Mouse (Mus musculus) liver, embryonic 11.5 days (tissue): Measurements from ENCODE around the gene Rbfox1. TPM values are rescaled to one million over a fixed set of nuclear protein-coding genes. Genes with fewer than 3 reads are reported as not detected.

Experiments used
- ATAC-seq: fragments of 200-750 bp; cut with Nextera tagmentation; replicated peaks from 2 replicates; pipeline ENCODE4 v1.8.0; 2017; ENCODE audit warnings: moderate number of reproducible peaks, mild to moderate bottlenecking, moderate TSS enrichment, moderate library complexity; ENCODE audit not compliant: low FRiP score
- DNase-seq: peaks from one replicate; pipeline ENCODE4 v3.0.0-alpha.2; 2017; ENCODE audit warnings: low spot score
- H3K27ac ChIP-seq: fragments of 300-500 bp; sonication (generic); 2 replicates; pipeline ENCODE4 v1.5.1; 2014; ENCODE audit warnings: mild to moderate bottlenecking, low read depth, low read length, control low read depth
- H3K27me3 ChIP-seq: fragments of 300-500 bp; sonication (generic); replicated peaks from 2 replicates; pipeline ENCODE4 v1.6.1; 2014; ENCODE audit warnings: low read length, mixed read lengths; ENCODE audit not compliant: control insufficient read depth, insufficient read depth
- H3K36me3 ChIP-seq: fragments of 300-500 bp; sonication (generic); 2 replicates; pipeline ENCODE4 v1.6.1; 2014; ENCODE audit warnings: mild to moderate bottlenecking, low read length, moderate library complexity, mixed read lengths; ENCODE audit not compliant: control insufficient read depth, insufficient read depth
- H3K4me1 ChIP-seq: fragments of 300-500 bp; sonication (generic); replicated peaks from 2 replicates; pipeline ENCODE4 v1.6.1; 2014; ENCODE audit warnings: low read length, mixed read lengths; ENCODE audit not compliant: control insufficient read depth, insufficient read depth
- H3K4me2 ChIP-seq: fragments of 300-500 bp; sonication (generic); 2 replicates; pipeline ENCODE4 v1.6.1; 2014; ENCODE audit warnings: mild to moderate bottlenecking, control low read depth, moderate library complexity
- H3K4me3 ChIP-seq: fragments of 300-500 bp; sonication (generic); 2 replicates; pipeline ENCODE4 v1.5.1; 2014; ENCODE audit warnings: low read depth, low read length, control low read depth
- H3K9ac ChIP-seq: fragments of 300-500 bp; sonication (generic); 2 replicates; pipeline ENCODE4 v1.6.1; 2014; ENCODE audit warnings: low read depth, low read length, control low read depth
- H3K9me3 ChIP-seq: fragments of 300-500 bp; sonication (generic); 2 replicates; pipeline ENCODE4 v1.6.1; 2016; ENCODE audit warnings: low read length, inconsistent platforms, mixed read lengths; ENCODE audit not compliant: control insufficient read depth
- WGBS: fragments of 180-500 bp; shearing (Covaris S2); extraction: QIAGEN DNeasy Blood & Tissue Kit; methylation state at CpG from one replicate; pipeline ENCODE4 v1.1.7; 2014; 5-methylcytosine and 5-hydroxymethylcytosine counted together
- polyA plus RNA-seq: library from polyadenylated mRNA; unstranded; fragments of >200 nt; fragmentation: Nextera tagmentation; extraction: Ambion mirVana; gene quantifications from 2 replicates; pipeline ENCODE4 v1.2.1, GENCODE M21; 2014

Rbfox1 gene
- polyA plus RNA-seq, 1 experiment from 2014 or later, result 1.4 TPM

DNA sequence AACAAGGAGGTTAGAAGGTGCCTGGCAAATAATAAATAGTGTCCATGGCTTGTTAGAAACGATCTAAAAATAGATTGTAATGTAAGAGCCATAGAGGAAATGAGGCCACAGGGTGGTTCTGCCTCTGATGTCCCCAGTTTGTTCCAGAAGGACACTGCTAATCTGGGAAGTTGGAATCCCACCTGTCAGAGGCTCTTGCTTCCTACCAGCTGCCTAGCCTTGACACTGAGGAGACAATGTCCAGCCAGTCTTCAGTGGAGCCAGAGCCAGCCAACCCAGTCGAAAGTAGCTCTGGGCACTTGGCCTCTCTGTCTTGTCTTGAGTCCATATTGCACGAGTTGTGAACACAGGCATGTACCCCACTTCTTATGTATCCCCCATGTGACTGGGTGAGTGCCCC lies 1172.6 kb downstream of the Rbfox1 start:
- no peak overlapping the region for H3K4me3 ChIP-seq
- H3K36me3 ChIP-seq, result no peaks in the 10 kb centered on the region
- no peak overlapping the region for H3K4me2 ChIP-seq
- ATAC-seq (no peak), DNase-seq (no peak)
- WGBS, result 70% methylated on average over 3 of the region's 3 CpGs
- H3K9me3 ChIP-seq, result no peaks in the 10 kb centered on the region
- H3K27me3 ChIP-seq, result no peaks in the 10 kb centered on the region
- H3K27ac ChIP-seq, result no peak overlapping the region
- H3K4me1 ChIP-seq, result no peaks in the 10 kb centered on the region
- no peak overlapping the region for H3K9ac ChIP-seq

- Histone ChIP-seq H3K4me1 (no peaks in the 10 kb centered on the region), H3K4me2 (no peak overlapping the region), H3K9ac (no peak overlapping the region), H3K27me3 (no peaks in the 10 kb centered on the region), H3K4me3 (no peak overlapping the region), H3K9me3 (no peaks in the 10 kb centered on the region), H3K27ac (no peak overlapping the region), H3K36me3 (no peaks in the 10 kb centered on the region)
- DNase-seq (no peak), ATAC-seq (no peak)
- WGBS, result 74% methylated on average over 1 of the region's 1 CpGs
These were observed 1173.4 kb downstream of the Rbfox1 start for GRCm38 (mm10) chr16:7058556-7058955.

- Histone ChIP-seq H3K9me3 (no peaks in the 10 kb centered on the region), H3K9ac (no peak overlapping the region), H3K4me2 (no peak overlapping the region), H3K36me3 (no peaks in the 10 kb centered on the region), H3K27me3 (no peaks in the 10 kb centered on the region), H3K4me3 (no peak overlapping the region), H3K4me1 (no peaks in the 10 kb centered on the region), H3K27ac (no peak overlapping the region)
- DNase-seq (no peak), ATAC-seq (no peak)
- 78% methylated on average over 4 of the region's 4 CpGs for WGBS
These were observed 1174.4 kb downstream of the Rbfox1 start for GRCm38 (mm10) chr16:7059596-7059995.

GRCm38 (mm10) chr16:7060864-7061263 lies 1175.7 kb downstream of the Rbfox1 start:
- H3K4me1 ChIP-seq, result no peaks in the 10 kb centered on the region
- no peaks in the 10 kb centered on the region for H3K27me3 ChIP-seq
- H3K27ac ChIP-seq, result no peak overlapping the region
- 74% methylated on average over 3 of the region's 3 CpGs for WGBS
- ATAC-seq, result no peak
- H3K9me3 ChIP-seq, result no peaks in the 10 kb centered on the region
- H3K4me2 ChIP-seq, result no peak overlapping the region
- H3K4me3 ChIP-seq, result no peak overlapping the region
- no peak for DNase-seq
- no peak overlapping the region for H3K9ac ChIP-seq
- H3K36me3 ChIP-seq, result no peaks in the 10 kb centered on the region

GRCm38 (mm10) chr16:7062512-7062911 lies 1177.4 kb downstream of the Rbfox1 start:
- no peak for ATAC-seq
- 73% methylated on average over 6 of the region's 6 CpGs for WGBS
- H3K9ac ChIP-seq, result no peak overlapping the region
- no peaks in the 10 kb centered on the region for H3K27me3 ChIP-seq
- no peak overlapping the region for H3K4me3 ChIP-seq
- H3K36me3 ChIP-seq, result no peaks in the 10 kb centered on the region
- no peak overlapping the region for H3K4me2 ChIP-seq
- no peak overlapping the region for H3K27ac ChIP-seq
- H3K4me1 ChIP-seq, result no peaks in the 10 kb centered on the region
- DNase-seq, result no peak
- H3K9me3 ChIP-seq, result no peaks in the 10 kb centered on the region

DNA sequence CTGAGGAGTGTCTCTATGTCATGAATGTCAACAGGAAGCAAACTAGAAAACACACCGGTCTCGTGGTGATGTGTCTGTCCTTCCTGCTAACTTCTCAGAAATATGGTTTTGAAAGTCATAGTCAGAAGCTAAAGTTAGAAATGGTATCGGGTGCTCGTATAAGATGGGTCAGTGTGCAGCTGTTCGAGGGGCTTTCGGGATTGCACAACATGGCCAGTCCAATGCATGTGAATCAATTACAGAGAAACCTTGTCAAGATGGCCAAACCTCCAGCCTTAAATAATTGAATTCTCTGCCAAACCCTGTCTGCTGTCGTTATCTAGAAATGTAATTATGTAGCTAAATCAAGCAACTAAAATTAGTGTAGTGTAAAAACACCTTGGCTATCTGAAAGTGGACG lies 1182.0 kb downstream of the Rbfox1 start:
- H3K4me3 ChIP-seq, result no peak overlapping the region
- no peak for ATAC-seq
- no peak for DNase-seq
- no peaks in the 10 kb centered on the region for H3K36me3 ChIP-seq
- H3K9ac ChIP-seq, result no peak overlapping the region
- H3K27me3 ChIP-seq, result no peaks in the 10 kb centered on the region
- 74% methylated on average over 8 of the region's 8 CpGs for WGBS
- H3K27ac ChIP-seq, result no peak overlapping the region
- no peaks in the 10 kb centered on the region for H3K9me3 ChIP-seq
- H3K4me1 ChIP-seq, result no peaks in the 10 kb centered on the region
- H3K4me2 ChIP-seq, result no peak overlapping the region

GRCm38 (mm10) chr16:7069599-7069998 lies 1184.4 kb downstream of the Rbfox1 start:
- Histone ChIP-seq H3K27ac (no peak overlapping the region), H3K36me3 (no peaks in the 10 kb centered on the region), H3K27me3 (no peaks in the 10 kb centered on the region), H3K4me2 (no peak overlapping the region), H3K9ac (no peak overlapping the region), H3K9me3 (no peaks in the 10 kb centered on the region), H3K4me3 (no peak overlapping the region), H3K4me1 (no peaks in the 10 kb centered on the region)
- DNase-seq, result no peak
- ATAC-seq, result no peak
- WGBS, result 57% methylated on average over 8 of the region's 8 CpGs

GRCm38 (mm10) chr16:7074786-7075185 lies 1189.6 kb downstream of the Rbfox1 start:
- no peaks in the 10 kb centered on the region for H3K9me3 ChIP-seq
- no peaks in the 10 kb centered on the region for H3K27me3 ChIP-seq
- H3K4me1 ChIP-seq, result no peaks in the 10 kb centered on the region
- 77% methylated on average over 4 of the region's 4 CpGs for WGBS
- ATAC-seq (no peak), DNase-seq (no peak)
- H3K9ac ChIP-seq, result no peak overlapping the region
- H3K4me3 ChIP-seq, result no peak overlapping the region
- H3K27ac ChIP-seq, result no peak overlapping the region
- no peaks in the 10 kb centered on the region for H3K36me3 ChIP-seq
- H3K4me2 ChIP-seq, result no peak overlapping the region

DNA sequence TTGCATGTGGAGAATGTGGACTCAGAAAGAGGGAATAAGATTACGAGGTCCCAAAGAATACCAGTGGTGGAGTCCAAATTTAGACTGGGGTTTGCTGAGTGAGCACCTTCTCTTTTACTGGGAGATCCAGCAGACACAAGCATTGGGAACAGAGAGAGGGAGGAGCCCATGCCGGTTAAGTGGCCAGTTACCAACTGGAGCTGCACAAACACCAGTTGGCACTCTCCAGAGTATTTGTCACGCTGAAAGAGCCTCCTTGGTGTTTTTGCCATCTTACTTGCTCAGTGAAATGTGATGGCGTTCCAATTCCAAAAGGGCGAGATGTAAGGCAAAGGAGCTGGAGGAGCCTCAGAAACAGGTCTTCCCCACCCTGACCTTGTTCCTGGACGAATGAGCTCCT lies 1190.6 kb downstream of the Rbfox1 start:
- Histone ChIP-seq H3K4me2 (no peak overlapping the region), H3K9ac (no peak overlapping the region), H3K9me3 (no peaks in the 10 kb centered on the region), H3K27ac (no peak overlapping the region), H3K4me1 (no peaks in the 10 kb centered on the region), H3K4me3 (no peak overlapping the region), H3K27me3 (no peaks in the 10 kb centered on the region), H3K36me3 (no peaks in the 10 kb centered on the region)
- DNase-seq (no peak), ATAC-seq (no peak)
- 75% methylated on average over 6 of the region's 6 CpGs for WGBS
